Mouse (Mus musculus) hematopoietic stem cell, adult 5-6 weeks (primary cell): ENCODE data around the gene Eed. TPM values are rescaled to one million over a fixed set of nuclear protein-coding genes. Genes with fewer than 3 reads are reported as not detected.

Source experiments
- ATAC-seq, 2 experiments: fragments of 125-278 bp in 1 of 2; replicated peaks in 1 of 2; 2 replicates each; pipeline ENCODE4 v1.8.0; 2016 to 2017; ENCODE audit warnings: inconsistent platforms in 2 of 2, mild to moderate bottlenecking in 2 of 2, moderate number of reproducible peaks in 2 of 2, low read depth in 1 of 2, moderate TSS enrichment in 1 of 2; ENCODE audit not compliant: low FRiP score in 2 of 2, poor library complexity in 2 of 2, severe bottlenecking in 2 of 2, insufficient read depth in 1 of 2, low TSS enrichment in 1 of 2
- total RNA-seq: library from RNA; stranded (forward); fragments of 172-1452, 232-1000 nt; gene quantifications from 2 replicates; pipeline ENCODE4 v1.2.3, GENCODE M21; 2017

Gene Eed
- total RNA-seq, result 175 and 180 TPM in 2 replicates

GRCm38 (mm10) chr7:89980485-89981422 lies at the start of gene Eed:
TSS of gene Eed (minus strand) at chr7:89980983.
- ATAC-seq, result peak; percentile 85 to 87

GRCm38 (mm10) chr7:90029548-90030485 lies 49.0 kb upstream of the Eed start:
- ATAC-seq, result no peak

GRCm38 (mm10) chr7:90028888-90029547 lies 48.2 kb upstream of the Eed start:
- ATAC-seq, result no peak

- ATAC-seq, result no peak
Measured at GRCm38 (mm10) chr7:90024975-90025374, 44.2 kb upstream of the Eed start.

- peak; percentile 60 to 76 for ATAC-seq
Measured at GRCm38 (mm10) chr7:90022974-90023707, 42.4 kb upstream of the Eed start.

- ATAC-seq, result no peak
Measured at GRCm38 (mm10) chr7:90020331-90020730, 39.5 kb upstream of the Eed start.

GRCm38 (mm10) chr7:90019570-90019969 lies 38.8 kb upstream of the Eed start:
- peak; percentile 90 to 94 for ATAC-seq

GRCm38 (mm10) chr7:90016930-90017588 lies 36.3 kb upstream of the Eed start:
- ATAC-seq, result no peak

GRCm38 (mm10) chr7:90016459-90016858 lies 35.7 kb upstream of the Eed start:
- ATAC-seq, result 0 out of 4 replicates have a peak, but pooled peaks have one; percentile 23 to 30

GRCm38 (mm10) chr7:90006667-90007653 lies 26.2 kb upstream of the Eed start:
- no peak for ATAC-seq

- ATAC-seq, result no peak
Measured at GRCm38 (mm10) chr7:90004781-90005180, 24.0 kb upstream of the Eed start.

GRCm38 (mm10) chr7:90002375-90002774 lies 21.6 kb upstream of the Eed start:
- ATAC-seq, result no peak

- no peak for ATAC-seq
Measured at GRCm38 (mm10) chr7:89999491-89999890, 18.7 kb upstream of the Eed start.

GRCm38 (mm10) chr7:89998624-89999006 lies 17.8 kb upstream of the Eed start:
- ATAC-seq, result peak in 1 of 2 experiments; percentile 66; a peak in 3 of 4 replicates

- ATAC-seq, result peak; percentile 73 to 74; a peak in 3 of 4 replicates
Measured at GRCm38 (mm10) chr7:89998006-89998623, 17.3 kb upstream of the Eed start.
